Mouse (Mus musculus): ENCODE results near the gene C5ar2.

- no peak for TF ChIP-seq CTCF (IDR thresholded peaks at IDR 0.05; ENCODE audit: low read depth)
- no peak for TF ChIP-seq EP300 (IDR thresholded peaks at IDR 0.05; ENCODE audit: low read depth)
Measured at GRCm38 (mm10) chr7:16259110-16259590, 15.2 kb upstream of the C5ar2 start, which contains the start of gene C5ar1.
